Mouse (Mus musculus): ENCODE data around the gene Cenps.
A peak's percentile ranks its signal among the peaks of the same experiment; 100 is the strongest.
"Not testable (repeated sequence)": the region's sequence is repeated elsewhere in the genome, so short reads cannot be mapped to it uniquely, and the experiment has no call there.

Cenps gene

GRCm38 (mm10) chr4:149136982-149137770, at the start of gene Cenps:
Gene Cenps, minus strand, starts transcription at chr4:149137629.
- peak; percentile 89 for DNase-seq (ENCODE audit: low read depth, low spot score)

DNA sequence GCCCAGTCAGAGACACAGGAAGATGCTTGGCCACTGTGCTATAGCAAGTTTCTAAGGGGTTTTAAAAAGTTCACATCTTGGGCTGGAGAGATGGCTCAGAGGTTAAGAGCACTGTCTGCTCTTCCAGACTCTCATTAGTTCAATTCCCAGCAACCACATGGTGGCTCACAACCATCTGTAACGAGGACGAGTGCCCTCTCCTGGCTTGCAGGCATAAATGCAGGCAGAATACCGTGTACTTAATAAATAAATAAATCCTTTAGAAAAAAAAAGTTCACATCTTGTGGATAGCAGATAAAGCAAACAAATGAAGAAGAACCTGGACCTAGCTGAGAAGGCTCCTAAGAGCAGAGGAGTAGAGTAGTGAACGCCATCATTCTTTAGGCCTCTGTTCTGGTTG, 45.3 kb upstream of the Cenps start:
- DNase-seq (ENCODE audit: low read depth, low spot score) = peak; percentile 42

DNA sequence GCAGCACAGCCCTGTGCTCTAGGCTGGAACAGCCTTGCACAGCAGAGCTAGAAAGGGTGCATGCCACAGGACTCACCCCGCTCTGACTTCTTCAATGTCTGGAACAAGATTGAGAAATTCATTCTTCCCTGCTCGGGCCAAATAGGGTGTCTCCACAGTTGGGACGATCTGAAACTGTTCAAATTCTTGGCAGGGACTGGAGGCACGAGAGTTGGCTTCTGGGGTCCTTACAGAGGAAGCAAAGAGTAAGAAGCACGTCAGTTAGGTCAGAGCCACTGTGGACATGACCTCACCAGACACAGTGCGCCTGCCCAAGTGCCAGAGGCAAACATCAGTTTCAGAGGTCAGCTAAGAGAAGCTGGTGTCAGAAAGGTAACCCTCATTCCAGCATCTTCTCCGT, 44.8 kb upstream of the Cenps start:
- no peak for DNase-seq (ENCODE audit: low read depth, low spot score)

- no peak for DNase-seq (ENCODE audit: low read depth, low spot score)
These were observed 42.1 kb upstream of the Cenps start for GRCm38 (mm10) chr4:149179573-149179972.

- DNase-seq (ENCODE audit: low read depth, low spot score) = no peak
These were observed 41.7 kb upstream of the Cenps start for GRCm38 (mm10) chr4:149179160-149179559.

GRCm38 (mm10) chr4:149178328-149178727, 40.9 kb upstream of the Cenps start:
- DNase-seq (ENCODE audit: low read depth, low spot score) = no peak

GRCm38 (mm10) chr4:149177046-149177445, 39.6 kb upstream of the Cenps start:
- no peak for DNase-seq (ENCODE audit: low read depth, low spot score)

- no peak for DNase-seq (ENCODE audit: low read depth, low spot score)
These were observed 39.2 kb upstream of the Cenps start for GRCm38 (mm10) chr4:149176645-149177044.

GRCm38 (mm10) chr4:149173661-149174060, 36.2 kb upstream of the Cenps start:
- DNase-seq (ENCODE audit: low read depth, low spot score) = no peak

GRCm38 (mm10) chr4:149172666-149173065, 35.2 kb upstream of the Cenps start:
- no peak for DNase-seq (ENCODE audit: low read depth, low spot score)

DNA sequence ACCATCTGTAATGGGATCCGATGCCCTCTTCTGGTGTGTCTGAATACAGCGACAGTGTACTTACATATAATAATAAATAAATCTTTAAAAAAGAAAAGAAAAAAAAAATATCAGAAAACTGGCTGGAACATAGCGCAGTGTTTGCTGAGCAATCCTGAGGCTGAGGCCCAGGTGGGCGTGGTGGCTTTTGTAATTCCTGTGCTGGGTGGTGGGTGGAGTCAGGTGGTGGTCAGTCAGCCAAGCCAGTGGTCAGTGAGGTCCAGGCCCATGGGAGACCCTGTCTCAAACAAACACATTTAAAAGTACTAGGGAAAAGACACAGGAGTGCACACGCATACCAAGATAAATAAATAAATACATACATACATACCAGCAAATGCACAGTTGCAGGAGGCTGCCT, 34.7 kb upstream of the Cenps start:
- no peak for DNase-seq (ENCODE audit: low read depth, low spot score)

DNA sequence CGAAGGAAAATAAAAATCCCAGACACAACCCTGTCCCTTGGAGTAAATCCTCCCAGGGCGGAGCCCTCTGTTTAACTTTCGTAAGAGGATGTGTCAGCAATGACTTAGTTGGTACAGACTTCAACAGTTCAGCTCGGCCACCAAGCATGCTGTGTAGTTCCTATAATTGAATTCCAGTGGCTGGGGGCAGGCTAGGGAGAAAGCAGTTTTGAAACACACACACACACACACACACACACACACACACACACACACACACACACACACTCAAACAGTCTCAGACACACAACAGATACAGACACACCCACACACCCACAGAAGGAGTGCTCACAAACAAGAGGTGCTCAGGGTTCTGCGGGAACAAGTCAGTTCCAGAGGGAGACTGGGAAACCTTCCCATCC, 34.2 kb upstream of the Cenps start:
- no peak for DNase-seq (ENCODE audit: low read depth, low spot score)

- no peak for DNase-seq (ENCODE audit: low read depth, low spot score)
These were observed 33.0 kb upstream of the Cenps start for GRCm38 (mm10) chr4:149170394-149170931.

DNA sequence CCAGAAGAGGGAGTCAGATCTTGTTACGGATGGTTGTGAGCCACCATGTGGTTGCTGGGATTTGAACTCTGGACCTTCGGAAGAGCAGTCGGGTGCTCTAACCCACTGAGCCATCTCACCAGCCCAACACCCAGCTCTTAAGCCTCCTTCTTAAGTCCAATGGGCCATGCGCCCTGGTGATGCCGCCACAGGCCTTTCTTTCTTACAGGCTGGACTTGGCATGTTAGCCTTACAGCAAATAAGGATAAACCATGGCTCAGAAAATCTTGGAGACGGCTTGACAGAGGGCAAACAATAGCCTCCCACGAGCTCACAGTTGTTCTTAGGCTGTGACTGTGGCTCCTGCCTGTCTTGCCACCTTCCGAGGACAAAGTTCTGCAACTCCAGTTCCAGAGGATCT, 32.5 kb upstream of the Cenps start:
- DNase-seq (ENCODE audit: low read depth, low spot score) = not testable (repeated sequence)

DNA sequence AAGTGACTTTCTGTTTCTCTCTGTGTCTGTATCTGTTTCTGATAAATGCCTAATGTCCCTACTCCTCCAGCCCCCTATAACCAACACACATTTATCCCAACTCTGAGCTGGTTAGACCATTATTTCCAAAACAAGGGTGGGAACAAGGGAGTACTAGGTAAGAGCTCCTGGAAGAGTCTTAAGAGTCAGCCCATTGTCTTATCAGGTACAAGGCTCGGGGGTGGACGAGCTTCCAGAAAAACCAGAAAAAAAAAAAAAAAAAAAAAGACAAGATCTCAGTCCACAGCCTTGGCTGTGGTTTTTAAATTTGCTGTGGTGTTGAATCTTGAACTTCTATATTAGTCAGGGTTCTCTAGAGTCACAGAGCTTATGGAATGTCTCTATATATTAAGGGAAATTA, 30.6 kb upstream of the Cenps start:
- no peak for DNase-seq (ENCODE audit: low read depth, low spot score)

GRCm38 (mm10) chr4:149166957-149167611, 29.7 kb upstream of the Cenps start:
- peak; percentile 71 for DNase-seq (ENCODE audit: low read depth, low spot score)

GRCm38 (mm10) chr4:149166215-149166946, 29.0 kb upstream of the Cenps start, which contains the start of gene Pgd:
Gene Pgd, minus strand, starts transcription at chr4:149166771.
- DNase-seq (ENCODE audit: low read depth, low spot score) = peak; percentile 96

- DNase-seq (ENCODE audit: low read depth, low spot score) = no peak
These were observed 26.7 kb upstream of the Cenps start for GRCm38 (mm10) chr4:149164150-149164549.

DNA sequence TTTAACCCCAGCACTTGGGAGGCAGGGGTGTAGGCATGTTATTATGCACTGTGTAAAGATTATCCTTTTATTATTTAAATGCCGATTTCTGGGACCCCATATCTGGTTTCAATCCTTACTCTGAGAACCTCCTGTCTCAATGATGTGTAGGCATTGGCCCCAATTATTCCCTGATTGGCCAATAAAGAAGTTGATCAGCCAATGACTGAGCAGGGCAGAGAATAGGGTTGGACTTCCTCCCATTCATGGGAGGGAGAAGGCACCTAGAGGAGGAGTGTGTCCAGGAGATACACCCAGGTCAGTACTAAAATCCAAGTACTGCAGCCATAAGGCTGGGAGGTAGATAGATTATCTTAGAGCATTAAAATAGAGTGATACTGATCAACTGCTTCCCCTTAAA, 25.8 kb upstream of the Cenps start:
- DNase-seq (ENCODE audit: low read depth, low spot score) = no peak

DNA sequence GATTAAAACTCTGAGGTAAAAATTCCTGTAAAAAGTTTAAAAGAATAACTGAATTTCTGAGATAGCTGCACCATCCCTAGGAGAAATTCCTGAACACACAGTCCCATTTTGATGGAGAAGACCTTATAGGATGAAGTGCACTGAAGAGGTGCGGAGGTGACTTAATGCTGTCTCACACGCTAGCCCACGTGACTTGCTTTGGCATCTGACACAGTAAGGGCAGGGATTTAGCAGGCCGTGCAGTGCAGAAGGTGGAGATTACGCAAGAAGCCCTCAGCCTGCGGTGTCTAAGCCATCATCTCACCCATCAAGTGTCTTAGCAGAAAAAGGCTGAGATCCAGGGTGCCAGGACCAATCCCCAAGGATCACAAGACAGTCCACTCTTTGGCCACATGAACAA, 23.7 kb upstream of the Cenps start:
- DNase-seq (ENCODE audit: low read depth, low spot score) = no peak

DNA sequence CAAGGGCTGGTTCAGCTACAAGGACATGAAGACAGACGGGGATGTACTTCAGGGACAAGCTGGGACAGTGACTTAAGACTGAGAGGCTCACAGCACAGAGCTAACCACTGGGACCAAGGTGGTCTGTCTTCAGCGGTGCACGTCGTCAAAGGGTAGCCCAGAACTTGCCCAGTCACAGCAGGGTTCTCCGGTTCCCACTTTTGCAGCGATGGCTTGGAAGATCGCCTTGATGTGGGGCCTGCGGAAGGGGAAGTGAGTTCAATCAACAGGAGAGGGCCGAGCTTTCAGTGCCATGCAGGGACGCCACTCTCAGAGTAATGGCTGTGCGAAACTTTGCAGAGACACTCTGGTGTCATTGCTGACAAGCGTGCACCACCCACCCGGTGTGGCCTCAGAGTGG, 22.5 kb upstream of the Cenps start:
- no peak for DNase-seq (ENCODE audit: low read depth, low spot score)

GRCm38 (mm10) chr4:149159203-149159602, 21.8 kb upstream of the Cenps start:
- no peak for DNase-seq (ENCODE audit: low read depth, low spot score)
